21 mouse cellular contexts compared by ENCODE assay signal in genomic region chr8:107890922-107891321, GRCm38 (mm10). TPM values are rescaled to one million over a fixed set of nuclear protein-coding genes. Genes with fewer than 3 reads are reported as not detected.
DNase-seq lines count a peak whose midpoint lies in the region; ATAC-seq lines count a peak whose summit lies in the region.
"Had no signal": no experiment of that assay in that cellular context is flagged by ENCODE, and none has a peak within 500 bp of the region (broad histone marks: within the 10 kb centered on the region; RNA-seq: fewer than 3 reads in every experiment).

No protein-coding gene starts in this region.

- peak overlapping the region; percentile 54; the same call in 1 of the 2 replicates for H3K27ac ChIP-seq in embryonic facial prominence, embryonic 10.5 days (replicated peaks)
- no peak overlapping the region; the same call in 1 of the 2 replicates for H3K27ac ChIP-seq in limb, embryonic 11.5 days (replicated peaks; ENCODE audit: low read depth, low read length)
- peak overlapping the region; percentile 34 for H3K27ac ChIP-seq in limb, embryonic 15.5 days
- H3K27ac ChIP-seq: embryonic facial prominence, embryonic 13.5 days; forebrain, embryonic 13.5 days; gastrocnemius, adult 2 months; heart, embryonic 13.5 days; hindbrain, embryonic 12.5 days had no signal

- H3K4me3 ChIP-seq in embryonic facial prominence, embryonic 10.5 days = no peak overlapping the region
- no peak overlapping the region for H3K4me3 ChIP-seq in limb, embryonic 11.5 days (ENCODE audit: low read depth, low read length)
- no peak overlapping the region for H3K4me3 ChIP-seq in limb, embryonic 15.5 days
- H3K4me3 ChIP-seq: embryonic facial prominence, embryonic 13.5 days; forebrain, embryonic 13.5 days; gastrocnemius, adult 2 months; heart, embryonic 13.5 days; hindbrain, embryonic 12.5 days had no signal

- intact Hi-C loops in left cerebral cortex, postnatal 25 days (cut with DNase I) = no loop called here

- no peaks in the 10 kb centered on the region for H3K27me3 ChIP-seq in embryonic facial prominence, embryonic 10.5 days (replicated peaks; ENCODE audit: low read depth, poor library complexity, severe bottlenecking)
- no peaks in the 10 kb centered on the region for H3K27me3 ChIP-seq in limb, embryonic 11.5 days (ENCODE audit: control insufficient read depth, insufficient read depth, low read length)
- H3K27me3 ChIP-seq in limb, embryonic 15.5 days = peaks cover 2% of the 10 kb centered on the region; the same call in 1 of the 2 replicates
- H3K27me3 ChIP-seq: embryonic facial prominence, embryonic 13.5 days; forebrain, embryonic 13.5 days; heart, embryonic 13.5 days; hindbrain, embryonic 12.5 days had no signal

- peaks cover 24% of the 10 kb centered on the region for H3K4me1 ChIP-seq in embryonic facial prominence, embryonic 10.5 days
- H3K4me1 ChIP-seq in limb, embryonic 11.5 days (ENCODE audit: control insufficient read depth, insufficient read depth, low read length) = peaks cover 15% of the 10 kb centered on the region
- H3K4me1 ChIP-seq in limb, embryonic 15.5 days = peaks cover 26% of the 10 kb centered on the region; the same call in 1 of the 2 replicates
- H3K4me1 ChIP-seq: forebrain, embryonic 13.5 days had no signal

- H3K9ac ChIP-seq in limb, embryonic 11.5 days (ENCODE audit: low read length) = no peak overlapping the region
- H3K9ac ChIP-seq in limb, embryonic 15.5 days = no peak overlapping the region
- H3K9ac ChIP-seq: embryonic facial prominence, embryonic 13.5 days; forebrain, embryonic 13.5 days; forebrain, postnatal 0 days; heart, embryonic 13.5 days; hindbrain, embryonic 12.5 days had no signal

- H3K9me3 ChIP-seq in embryonic facial prominence, embryonic 10.5 days = no peaks in the 10 kb centered on the region
- H3K9me3 ChIP-seq in limb, embryonic 11.5 days (ENCODE audit: control insufficient read depth, low read length) = no peaks in the 10 kb centered on the region
- no peaks in the 10 kb centered on the region for H3K9me3 ChIP-seq in limb, embryonic 15.5 days
- H3K9me3 ChIP-seq: embryonic facial prominence, embryonic 13.5 days; forebrain, embryonic 13.5 days; heart, embryonic 13.5 days; hindbrain, embryonic 12.5 days had no signal

- no peak overlapping the region for H3K4me2 ChIP-seq in limb, embryonic 11.5 days (ENCODE audit: low read depth, severe bottlenecking)
- H3K4me2 ChIP-seq in limb, embryonic 15.5 days = no peak overlapping the region
- H3K4me2 ChIP-seq: embryonic facial prominence, embryonic 13.5 days; forebrain, embryonic 13.5 days; heart, embryonic 13.5 days; hindbrain, embryonic 12.5 days had no signal

- DNase-seq in embryo, embryonic 10.5 days (ENCODE audit: low spot score) = peak; percentile 38
- DNase-seq in embryo, embryonic 11 days = no peak
- no peak for DNase-seq in embryonic facial prominence, embryonic 10.5 days (ENCODE audit: low spot score)
- DNase-seq in limb, embryonic 11.5 days (ENCODE audit: low spot score) = peak; percentile 53
- DNase-seq in left cerebral cortex, postnatal 25 days (ENCODE audit: low spot score in 2 of 2) = no peak
- no peak for DNase-seq in layer of hippocampus, postnatal 10 days (ENCODE audit: low spot score in 2 of 2)
- no peak for DNase-seq in thymus, postnatal 4 days
- DNase-seq: adrenal gland, postnatal 10 days; cerebellum, adult 11-12 months; cerebellum, adult 9-10 months; cerebellum, postnatal 25 days; forebrain, postnatal 0 days; gastrocnemius, adult 2 months; gastrocnemius, postnatal 25 days; heart, postnatal 36 days had no signal

- no peaks in the 10 kb centered on the region for H3K36me3 ChIP-seq in embryonic facial prominence, embryonic 10.5 days (replicated peaks)
- H3K36me3 ChIP-seq in limb, embryonic 11.5 days (ENCODE audit: control insufficient read depth, insufficient read depth, low read length) = no peaks in the 10 kb centered on the region
- no peaks in the 10 kb centered on the region for H3K36me3 ChIP-seq in limb, embryonic 15.5 days
- H3K36me3 ChIP-seq: embryonic facial prominence, embryonic 13.5 days; heart, embryonic 13.5 days; hindbrain, embryonic 12.5 days had no signal

- WGBS in embryonic facial prominence, embryonic 10.5 days = 84% methylated on average over 5 of the region's 5 CpGs
- WGBS in limb, embryonic 11.5 days = 62% methylated on average over 5 of the region's 5 CpGs
- WGBS in limb, embryonic 15.5 days = 48% methylated on average over 5 of the region's 5 CpGs

- ATAC-seq in limb, embryonic 11.5 days (ENCODE audit: insufficient number of reproducible peaks, low FRiP score, low TSS enrichment, low read depth) = no peak
- no peak for ATAC-seq in limb, embryonic 15.5 days (ENCODE audit: insufficient number of reproducible peaks, low FRiP score, low TSS enrichment, low read depth)
- ATAC-seq: forebrain, embryonic 13.5 days; forebrain, postnatal 0 days; hindbrain, embryonic 16.5 days had no signal

RNA-seq across cellular contexts. Expression of gene Zfhx3, which starts 51.5 kb away (rescaled TPM):
- 16.4 and 18.8 TPM in 2 replicates for polyA plus RNA-seq in embryonic facial prominence, embryonic 10.5 days (2016; fragmentation: Nextera tagmentation; extraction: Ambion mirVana)
- polyA plus RNA-seq in limb, embryonic 11.5 days (2014; fragmentation: Nextera tagmentation; extraction: Ambion mirVana) = 36.4 and 38.8 TPM in 2 replicates
- polyA plus RNA-seq in limb, embryonic 15.5 days (2015; fragmentation: Nextera tagmentation; extraction: Ambion mirVana) = 14.9 and 19.3 TPM in 2 replicates
- 1 to 10 TPM; 4.1 to 7.0 TPM for total RNA-seq in left cerebral cortex, postnatal 25 days (2021)
- 1 to 10 TPM; 3.9 to 4.7 TPM for total RNA-seq in layer of hippocampus, postnatal 10 days (2021)

Comparison
In these comparisons a context has a peak if more than half of its experiments do, and no peak if none do; other contexts are left out.
1. DNase-seq: peak in embryo, embryonic 10.5 days (single experiment) and limb, embryonic 11.5 days (single experiment); none in embryo, embryonic 11 days (single experiment), embryonic facial prominence, embryonic 10.5 days (single experiment), left cerebral cortex, postnatal 25 days (0 of 2), layer of hippocampus, postnatal 10 days (0 of 2) and thymus, postnatal 4 days (single experiment).